Comparison of ENCODE assay signal across 7 mouse cellular contexts in genomic region chr7:29124970-29125369, GRCm38 (mm10). TPM values are rescaled to one million over a fixed set of nuclear protein-coding genes. Genes with fewer than 3 reads are reported as not detected.
DNase-seq lines count a peak whose midpoint lies in the region; ATAC-seq and TF ChIP-seq lines count a peak whose summit lies in the region.

TSS of gene Ryr1 (minus strand) at chr7:29125179.

- H3K9ac ChIP-seq in ES-Bruce4 (ENCODE audit: low read depth, poor library complexity, severe bottlenecking), result peak within 1 kb of the TSS; percentile 61
- peak within 1 kb of the TSS; percentile 57 for H3K9ac ChIP-seq in forebrain, embryonic 12.5 days
- peak within 1 kb of the TSS; percentile 59 for H3K9ac ChIP-seq in hindbrain, embryonic 13.5 days
- peak within 1 kb of the TSS; percentile 24; the same call in 1 of the 2 replicates for H3K9ac ChIP-seq in limb, embryonic 15.5 days
- peak within 1 kb of the TSS; percentile 50; the same call in 1 of the 2 replicates for H3K9ac ChIP-seq in midbrain, embryonic 16.5 days (ENCODE audit: low read depth, low read length)

- peak within 1 kb of the TSS; percentile 76 for H3K4me2 ChIP-seq in forebrain, embryonic 12.5 days
- peak within 1 kb of the TSS; percentile 58 for H3K4me2 ChIP-seq in hindbrain, embryonic 13.5 days
- peak within 1 kb of the TSS; percentile 82 for H3K4me2 ChIP-seq in limb, embryonic 15.5 days
- H3K4me2 ChIP-seq in midbrain, embryonic 16.5 days (ENCODE audit: low read length), result peak within 1 kb of the TSS; percentile 57

- H3K27me3 ChIP-seq in ES-Bruce4 (ENCODE audit: control insufficient read depth, insufficient read depth, low read length, poor library complexity, severe bottlenecking), result no peaks in the 10 kb centered on the region
- H3K27me3 ChIP-seq in forebrain, embryonic 12.5 days, result peaks cover 17% of the 10 kb centered on the region
- peaks cover 21% of the 10 kb centered on the region; the same call in 1 of the 2 replicates for H3K27me3 ChIP-seq in hindbrain, embryonic 13.5 days
- H3K27me3 ChIP-seq in limb, embryonic 15.5 days, result no peaks in the 10 kb centered on the region
- H3K27me3 ChIP-seq in midbrain, embryonic 16.5 days (ENCODE audit: control insufficient read depth, insufficient read depth, low read depth, low read length), result 0 out of 2 replicates have a peak, but pooled peaks cover 2% of the 10 kb centered on the region

- H3K4me3 ChIP-seq in ES-Bruce4 (ENCODE audit: low read depth, low read length), result peak within 1 kb of the TSS; percentile 79
- H3K4me3 ChIP-seq in forebrain, embryonic 12.5 days (replicated peaks), result peak within 1 kb of the TSS; percentile 42
- H3K4me3 ChIP-seq in hindbrain, embryonic 13.5 days, result peak within 1 kb of the TSS; percentile 33
- H3K4me3 ChIP-seq in limb, embryonic 15.5 days, result peak within 1 kb of the TSS; percentile 44
- H3K4me3 ChIP-seq in midbrain, embryonic 16.5 days (ENCODE audit: low read depth, low read length), result peak within 1 kb of the TSS; percentile 19; the same call in 1 of the 2 replicates

- no peaks in the 10 kb centered on the region for H3K36me3 ChIP-seq in ES-Bruce4 (ENCODE audit: control insufficient read depth, insufficient read depth, low read length, poor library complexity, severe bottlenecking)
- H3K36me3 ChIP-seq in forebrain, embryonic 12.5 days (replicated peaks), result no peaks in the 10 kb centered on the region
- no peaks in the 10 kb centered on the region for H3K36me3 ChIP-seq in hindbrain, embryonic 13.5 days
- H3K36me3 ChIP-seq in limb, embryonic 15.5 days, result no peaks in the 10 kb centered on the region
- no peaks in the 10 kb centered on the region for H3K36me3 ChIP-seq in midbrain, embryonic 16.5 days (ENCODE audit: control insufficient read depth, insufficient read depth, low read length)

- TF ChIP-seq EP300 in ES-Bruce4 (IDR thresholded peaks at IDR 0.05; ENCODE audit: insufficient read depth, low read depth, low read length), result no peak

- peak; percentile 75 for ATAC-seq in forebrain, embryonic 12.5 days (ENCODE audit: low FRiP score)
- ATAC-seq in hindbrain, embryonic 13.5 days (ENCODE audit: low FRiP score), result no peak
- ATAC-seq in limb, embryonic 15.5 days (ENCODE audit: insufficient number of reproducible peaks, low FRiP score, low TSS enrichment, low read depth), result peak; percentile 76
- no peak for ATAC-seq in midbrain, embryonic 16.5 days

- WGBS in forebrain, embryonic 12.5 days, result 1% methylated on average over 16 of the region's 16 CpGs
- 1% methylated on average over 16 of the region's 16 CpGs for WGBS in hindbrain, embryonic 13.5 days
- WGBS in limb, embryonic 15.5 days, result under 1% methylated on average over 16 of the region's 16 CpGs
- WGBS in midbrain, embryonic 16.5 days, result under 1% methylated on average over 16 of the region's 16 CpGs

- no peak for TF ChIP-seq CTCF in ES-Bruce4 (IDR thresholded peaks at IDR 0.05; ENCODE audit: low read depth, low read length)

- peak within 1 kb of the TSS; percentile 74 for H3K27ac ChIP-seq in ES-Bruce4 (ENCODE audit: insufficient read depth, low read length)
- no peak within 1 kb of the TSS for H3K27ac ChIP-seq in forebrain, embryonic 12.5 days
- no peak within 1 kb of the TSS for H3K27ac ChIP-seq in hindbrain, embryonic 13.5 days
- H3K27ac ChIP-seq in limb, embryonic 15.5 days, result no peak within 1 kb of the TSS
- H3K27ac ChIP-seq in midbrain, embryonic 16.5 days (ENCODE audit: low read length), result no peak within 1 kb of the TSS

- DNase-seq in adrenal gland, adult 2 months, result peak; percentile 74
- DNase-seq in thymus, postnatal 14 days, result peak; percentile 81

- H3K9me3 ChIP-seq in ES-Bruce4 (replicated peaks; ENCODE audit: control insufficient read depth, insufficient read depth, low read length, poor library complexity, severe bottlenecking), result no peaks in the 10 kb centered on the region
- no peaks in the 10 kb centered on the region for H3K9me3 ChIP-seq in forebrain, embryonic 12.5 days
- no peaks in the 10 kb centered on the region for H3K9me3 ChIP-seq in hindbrain, embryonic 13.5 days
- H3K9me3 ChIP-seq in limb, embryonic 15.5 days, result no peaks in the 10 kb centered on the region
- H3K9me3 ChIP-seq in midbrain, embryonic 16.5 days (replicated peaks; ENCODE audit: control insufficient read depth, low read length, poor library complexity, severe bottlenecking), result no peaks in the 10 kb centered on the region

- peak; percentile 77 for TF ChIP-seq POLR2A in ES-Bruce4 (IDR thresholded peaks at IDR 0.05; ENCODE audit: insufficient read depth, low read length)

- peaks cover 8% of the 10 kb centered on the region for H3K4me1 ChIP-seq in ES-Bruce4 (ENCODE audit: control insufficient read depth, insufficient read depth, low read length)
- peaks cover 12% of the 10 kb centered on the region for H3K4me1 ChIP-seq in forebrain, embryonic 12.5 days
- peaks cover 9% of the 10 kb centered on the region for H3K4me1 ChIP-seq in hindbrain, embryonic 13.5 days (replicated peaks)
- H3K4me1 ChIP-seq in limb, embryonic 15.5 days, result peaks cover 13% of the 10 kb centered on the region
- 0 out of 2 replicates have a peak, but pooled peaks cover 5% of the 10 kb centered on the region for H3K4me1 ChIP-seq in midbrain, embryonic 16.5 days (ENCODE audit: control insufficient read depth, insufficient read depth, low read length)

RNA-seq across cellular contexts. Expression of gene Ryr1, which starts in this region (rescaled TPM):
- polyA plus RNA-seq in ES-Bruce4 (2011; ENCODE audit: insufficient read depth, insufficient read length, low read depth, missing spikeins), result 8.4 and 10.3 TPM in 2 replicates
- under 1 TPM; 0.12 to 0.14 TPM for total RNA-seq in adrenal gland, adult 2 months (2021)
- polyA plus RNA-seq in adrenal gland, adult 2 months (2012; rRNA removed), result 0.10 TPM in 1 of 2 replicates, not detected in the other
- 3.6 and 4.8 TPM in 2 replicates for polyA plus RNA-seq in forebrain, embryonic 12.5 days (2016; fragmentation: Nextera tagmentation; extraction: Ambion mirVana)
- polyA plus RNA-seq in hindbrain, embryonic 13.5 days (2015; fragmentation: Nextera tagmentation; extraction: Ambion mirVana), result 8.5 and 9.8 TPM in 2 replicates
- polyA plus RNA-seq in limb, embryonic 15.5 days (2015; fragmentation: Nextera tagmentation; extraction: Ambion mirVana), result 5.1 and 10.8 TPM in 2 replicates
- 11.3 and 14.4 TPM in 2 replicates for polyA plus RNA-seq in midbrain, embryonic 16.5 days (2015; fragmentation: Nextera tagmentation; extraction: Ambion mirVana)

Comparison
In these comparisons a context has a peak if more than half of its experiments do, and no peak if none do; other contexts are left out.
1. Peak in DNase-seq in adrenal gland, adult 2 months; RNA of the gene not detected or under 1 TPM.
2. H3K4me3 ChIP-seq: peak in every context shown above with its lines; median percentile 79 in ES-Bruce4; 44 in limb, embryonic 15.5 days; 42 in forebrain, embryonic 12.5 days; 33 in hindbrain, embryonic 13.5 days; 19 in midbrain, embryonic 16.5 days.
3. ATAC-seq: peak in forebrain, embryonic 12.5 days (single experiment) and limb, embryonic 15.5 days (single experiment); none in hindbrain, embryonic 13.5 days (single experiment) and midbrain, embryonic 16.5 days (single experiment).
4. Peak in every context shown above with its lines, with median percentiles within 50 percentile points of each other: H3K9ac ChIP-seq and H3K4me2 ChIP-seq.